Mouse (Mus musculus) activated CD4-positive, CD25-positive, alpha-beta regulatory T cell, adult 4 months (primary cell): ENCODE results near the gene Arnt2. TPM values are rescaled to one million over a fixed set of nuclear protein-coding genes. Genes with fewer than 3 reads are reported as not detected.

Experiments used
- ATAC-seq: one replicate; pipeline ENCODE4 v1.8.0; 2017
- polyA plus RNA-seq, 2 experiments: library from polyadenylated mRNA; unstranded; fragments of 100-300 nt; shearing (Covaris generic); gene quantifications; one replicate each; pipeline ENCODE4 v1.2.1; 2017

Arnt2 gene
- polyA plus RNA-seq, 2 experiments from 2014 or later, result 1.4 to 3.1 TPM

DNA sequence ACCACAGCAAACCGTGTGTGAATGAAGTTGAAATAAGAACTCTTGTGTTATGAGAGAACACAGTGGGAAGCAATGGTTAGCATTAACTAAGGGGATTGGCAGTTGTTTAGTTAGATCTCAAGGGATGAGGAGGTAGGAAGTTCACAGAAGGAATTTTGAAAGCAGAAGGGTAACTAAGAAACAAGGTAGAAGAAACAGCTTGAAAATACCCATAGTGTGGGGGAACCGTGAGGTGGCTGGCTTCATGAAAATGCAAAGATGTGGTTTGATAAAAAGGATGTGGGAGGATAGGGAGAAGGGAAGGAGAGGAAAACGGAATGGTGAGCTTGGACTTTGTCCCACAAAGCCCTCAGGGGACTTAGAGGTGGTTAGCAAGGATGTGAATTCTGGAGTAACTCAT is 125.0 kb downstream of the Arnt2 start:
- no peak for ATAC-seq

DNA sequence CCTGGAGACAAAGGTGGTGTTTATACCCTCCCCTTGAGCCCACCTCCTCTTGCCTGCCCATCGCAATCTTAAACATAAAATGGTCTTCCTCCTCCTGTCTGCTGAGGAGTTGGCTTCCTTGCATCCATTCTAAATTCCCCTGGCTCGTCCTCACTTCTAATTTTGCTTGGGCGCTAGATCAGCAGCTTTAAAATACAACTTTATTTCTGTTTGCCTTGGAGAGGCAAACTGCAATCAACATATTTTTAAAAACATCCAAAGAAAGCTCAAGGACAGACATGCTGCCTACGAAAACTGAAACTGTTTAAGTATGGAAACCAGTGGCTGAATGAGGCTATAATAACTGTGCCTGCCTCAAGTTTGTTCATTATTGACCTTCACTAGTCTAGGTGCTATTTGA is 127.7 kb downstream of the Arnt2 start:
- ATAC-seq, result no peak

DNA sequence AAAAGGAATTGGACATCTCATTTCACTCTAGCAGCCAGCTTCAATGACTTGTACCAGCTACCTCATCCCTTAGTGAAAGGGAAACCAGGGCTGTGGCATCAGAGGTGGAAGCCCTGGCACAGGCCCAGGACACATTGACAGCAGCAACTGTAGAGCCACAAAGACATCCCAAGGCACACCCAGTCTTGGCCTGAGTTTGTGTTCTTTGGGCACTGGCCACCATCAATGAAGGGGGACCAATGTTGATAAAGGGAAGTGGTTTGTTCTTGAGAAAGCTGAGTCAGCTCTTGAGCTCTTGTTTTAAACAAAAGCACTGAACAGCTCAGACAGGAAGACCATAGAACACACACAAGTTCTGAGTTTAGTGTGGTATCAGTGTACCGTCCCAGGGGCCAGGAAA is 130.7 kb downstream of the Arnt2 start:
- no peak for ATAC-seq

DNA sequence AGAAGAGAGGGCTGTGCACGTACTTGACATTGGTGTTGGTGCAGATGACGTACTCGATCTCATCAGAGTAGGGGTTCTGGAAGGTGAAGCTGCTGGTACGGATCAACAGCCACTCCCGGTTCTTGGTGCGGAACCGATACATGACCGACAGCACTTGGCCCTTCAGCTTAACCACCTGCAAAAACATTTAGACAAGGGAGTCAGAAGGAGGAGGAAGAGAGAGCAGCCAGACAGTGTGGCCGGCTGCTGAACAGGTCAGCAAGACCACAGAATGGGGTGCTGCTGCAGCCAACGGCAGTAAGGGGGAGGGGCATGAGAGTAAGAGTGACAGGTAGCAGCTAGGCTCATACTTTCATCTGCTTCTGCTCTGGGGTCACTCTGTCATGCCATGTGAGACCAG is 134.7 kb downstream of the Arnt2 start:
- no peak for ATAC-seq

DNA sequence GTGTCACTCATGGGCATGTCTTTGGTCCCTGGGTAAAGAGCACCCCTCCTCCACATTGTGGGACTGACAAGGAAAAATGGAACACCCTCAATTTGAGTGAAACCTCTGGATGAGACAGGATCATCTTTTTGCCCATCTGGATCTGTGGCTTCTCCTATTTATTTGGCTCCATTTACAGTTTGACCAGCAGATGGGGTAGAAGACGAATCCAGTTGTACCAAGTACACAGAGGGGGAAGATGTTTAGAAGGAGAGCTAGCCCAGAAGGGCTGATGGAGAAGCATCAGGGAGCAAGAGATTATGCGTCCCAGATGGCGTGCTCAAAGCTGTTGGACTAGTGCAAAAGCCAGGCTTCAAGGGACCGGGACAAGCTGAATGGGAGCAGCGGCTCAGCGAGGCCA is 136.0 kb downstream of the Arnt2 start:
- ATAC-seq, result no peak

DNA sequence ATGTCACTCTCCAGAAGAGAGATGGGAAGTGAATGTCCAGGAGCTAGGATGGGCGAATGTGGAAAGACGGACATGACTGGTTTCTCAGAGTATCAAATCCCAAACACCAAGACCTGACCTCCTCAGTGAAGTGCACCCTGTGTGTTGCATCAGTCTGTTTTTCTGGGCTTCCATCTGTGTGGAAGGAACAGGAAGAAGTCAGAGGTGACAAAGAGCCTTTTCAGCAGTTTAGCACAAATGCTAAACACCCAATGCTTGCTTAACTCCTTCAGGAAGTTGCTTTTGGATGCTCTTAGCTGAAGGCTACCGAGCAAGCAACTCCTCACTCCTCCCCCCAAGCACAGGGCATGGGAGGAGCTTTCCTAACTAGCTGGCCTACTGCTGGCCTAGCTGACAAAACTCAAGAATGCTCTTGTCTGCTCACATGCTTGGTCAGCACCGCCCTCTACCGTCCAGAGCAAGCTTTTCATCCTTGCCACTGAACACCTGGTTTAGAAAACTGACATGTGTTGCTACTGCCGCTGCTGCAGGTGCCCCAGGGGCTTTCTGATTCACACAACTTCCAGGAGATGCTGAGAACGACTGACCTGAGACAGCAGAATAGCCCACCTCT is 137.7 kb downstream of the Arnt2 start:
- ATAC-seq, result peak; percentile 93

DNA sequence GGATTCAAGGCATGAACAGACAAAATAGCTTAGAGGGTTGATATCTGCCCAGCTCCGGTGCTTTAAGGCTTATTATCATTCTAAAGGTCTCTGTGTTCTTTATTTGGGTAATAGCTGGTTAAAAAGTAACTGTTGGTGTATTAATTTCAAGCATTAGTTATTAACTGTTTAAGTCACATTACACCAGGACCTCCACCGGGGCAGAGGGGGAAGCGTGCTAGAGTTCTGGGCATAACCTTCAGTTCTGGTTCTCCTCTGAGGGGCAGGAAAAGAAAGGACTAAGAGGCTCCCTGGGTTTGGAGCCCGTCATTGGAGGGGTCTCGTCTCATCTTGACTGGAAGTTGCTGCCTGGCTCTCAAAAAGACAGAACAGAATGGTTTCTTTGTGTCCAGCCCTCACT is 138.5 kb downstream of the Arnt2 start:
- no peak for ATAC-seq

DNA sequence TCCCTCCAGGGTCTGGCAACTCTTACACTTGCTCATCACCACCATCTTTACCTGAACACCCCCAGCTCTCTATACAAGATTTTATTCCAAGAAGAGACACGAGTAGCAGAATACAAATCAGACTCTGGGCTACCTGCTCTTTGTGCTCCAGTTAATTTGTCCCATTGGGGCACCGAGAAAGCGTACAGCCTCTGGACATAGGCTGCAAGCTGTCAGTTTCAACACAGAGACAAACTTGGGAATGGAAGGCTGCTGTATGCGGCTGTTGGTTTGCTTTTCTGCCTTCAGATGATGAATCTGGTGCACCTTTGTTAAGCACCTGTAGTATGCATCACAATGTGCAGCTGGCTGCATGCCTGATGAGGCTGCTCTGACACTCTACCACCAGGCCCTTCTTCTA is 146.5 kb downstream of the Arnt2 start:
- no peak for ATAC-seq

DNA sequence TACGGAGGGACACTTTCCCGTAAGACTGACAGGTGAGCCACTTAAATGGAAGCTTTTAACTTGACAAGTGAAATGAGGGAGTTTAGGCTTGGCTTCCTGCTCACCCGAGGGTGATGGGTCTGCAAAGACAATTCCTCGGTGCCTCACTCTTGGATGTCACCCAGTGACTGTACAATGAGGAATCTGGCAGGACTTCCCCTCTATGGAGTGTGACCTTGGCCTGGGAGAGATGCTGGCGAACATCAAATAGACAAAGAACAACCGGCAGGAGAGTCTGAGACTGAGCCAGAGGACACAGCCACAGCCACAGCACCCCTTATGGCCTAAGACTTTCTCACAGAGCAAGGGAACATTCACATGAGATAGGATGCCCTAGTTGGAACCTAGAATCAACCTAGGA is 148.6 kb downstream of the Arnt2 start:
- ATAC-seq, result no peak

DNA sequence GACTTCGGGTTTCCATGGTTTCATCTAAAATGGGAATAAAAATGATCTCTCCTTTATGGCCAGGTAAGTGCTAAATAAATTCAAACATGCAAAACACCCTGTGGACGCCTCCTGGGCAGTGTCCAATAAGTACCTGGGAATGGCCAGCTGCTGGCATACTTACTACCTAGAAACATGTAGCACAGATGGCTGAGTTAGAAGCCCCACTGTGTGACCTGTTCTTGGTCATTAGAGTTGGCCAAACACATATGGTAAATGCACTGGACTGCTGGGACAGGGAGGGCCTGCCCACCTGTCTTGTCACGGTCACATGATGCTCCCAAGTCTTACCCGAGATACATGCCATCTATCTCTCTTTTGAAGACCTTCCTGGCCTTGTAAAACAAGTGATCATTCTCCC is 149.6 kb downstream of the Arnt2 start:
- ATAC-seq, result no peak

DNA sequence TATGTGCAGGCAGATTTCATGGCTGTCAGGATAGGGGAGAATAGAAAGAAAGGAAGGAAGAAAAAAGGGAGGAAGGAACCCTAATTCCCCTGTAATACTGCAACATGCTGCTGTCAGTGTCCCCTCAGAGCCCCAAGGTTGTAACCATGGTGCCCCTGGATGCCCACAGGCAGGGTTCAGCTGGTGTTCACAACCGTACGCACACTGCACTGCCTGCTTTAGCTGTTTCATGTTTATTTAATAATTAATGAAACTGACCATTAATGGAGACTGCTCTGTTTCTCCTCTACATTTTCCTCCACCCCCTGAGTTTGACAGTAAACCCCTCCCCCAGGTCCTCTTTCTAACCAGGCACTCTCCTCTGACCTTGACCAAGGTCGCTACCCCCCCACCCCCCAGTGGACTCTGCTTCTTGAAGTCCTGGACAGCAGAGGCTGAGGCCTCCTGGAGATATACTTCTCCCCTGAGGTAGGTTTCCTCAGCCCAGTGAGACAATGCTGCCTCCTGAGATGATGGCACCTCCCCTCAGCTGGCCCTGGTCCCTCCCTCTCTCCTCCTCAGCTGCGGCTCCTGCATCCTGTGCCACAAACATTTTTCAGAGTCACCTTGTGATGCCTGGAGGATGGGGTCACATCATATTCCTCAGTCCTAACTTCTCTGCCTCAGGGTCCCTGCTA is 150.5 kb downstream of the Arnt2 start:
- ATAC-seq, result no peak

DNA sequence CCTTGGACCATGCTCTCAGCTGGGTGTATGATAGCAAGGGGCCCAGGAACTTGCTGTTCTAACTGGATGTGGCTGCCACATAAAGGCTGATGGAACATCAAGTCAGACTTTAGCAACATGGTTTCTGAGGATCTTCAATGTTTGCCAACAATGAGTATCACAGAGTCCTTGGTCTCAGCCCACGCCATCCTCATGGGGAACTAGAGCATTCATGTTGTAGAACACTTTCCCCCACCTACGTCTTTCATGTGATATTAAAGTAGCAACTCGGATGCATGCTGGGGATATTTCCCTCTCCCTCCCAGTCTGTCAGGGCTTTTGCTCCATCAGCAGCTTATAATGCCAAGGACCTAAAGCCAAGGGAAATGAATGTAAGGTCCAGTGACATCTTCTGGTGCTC is 153.3 kb downstream of the Arnt2 start:
- no peak for ATAC-seq

DNA sequence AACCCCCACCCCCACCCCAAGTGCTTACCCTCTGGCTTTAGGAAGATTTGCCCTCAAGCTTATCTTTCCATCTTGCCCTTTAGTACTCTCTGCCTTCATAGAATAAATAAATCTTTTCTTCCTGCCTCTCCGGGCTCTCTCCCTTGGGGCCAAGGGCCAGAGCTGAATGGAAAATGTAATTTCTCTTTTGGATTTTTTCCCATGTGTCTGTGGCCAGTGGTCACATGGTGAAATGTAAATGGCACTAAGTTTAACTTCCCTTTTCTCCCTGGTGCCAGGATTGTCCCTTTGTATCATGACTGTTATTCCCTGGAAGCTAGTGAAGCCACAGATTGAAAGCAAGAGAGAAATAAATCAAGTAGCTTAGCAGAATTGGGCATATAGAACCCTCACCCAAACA is 153.7 kb downstream of the Arnt2 start:
- ATAC-seq, result no peak

DNA sequence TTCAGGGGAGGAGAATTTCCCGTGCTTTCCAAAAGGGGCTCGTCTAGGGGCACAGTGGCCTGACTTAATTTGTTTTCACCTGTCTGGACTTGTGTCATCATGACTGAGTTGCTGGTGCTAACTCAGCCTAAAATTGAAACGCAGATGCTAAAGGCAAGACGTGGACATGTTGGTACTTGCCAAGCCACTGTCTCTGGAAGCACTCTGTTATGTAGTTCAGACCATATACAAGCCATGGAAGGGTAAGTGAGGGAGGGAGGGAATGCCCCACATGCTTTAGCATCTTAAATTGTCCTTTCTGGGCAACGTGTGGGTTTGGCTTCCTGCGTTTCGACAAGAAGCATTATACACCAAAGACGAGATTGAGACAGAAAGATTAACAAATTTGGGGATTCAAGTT is 155.1 kb downstream of the Arnt2 start:
- ATAC-seq, result no peak

DNA sequence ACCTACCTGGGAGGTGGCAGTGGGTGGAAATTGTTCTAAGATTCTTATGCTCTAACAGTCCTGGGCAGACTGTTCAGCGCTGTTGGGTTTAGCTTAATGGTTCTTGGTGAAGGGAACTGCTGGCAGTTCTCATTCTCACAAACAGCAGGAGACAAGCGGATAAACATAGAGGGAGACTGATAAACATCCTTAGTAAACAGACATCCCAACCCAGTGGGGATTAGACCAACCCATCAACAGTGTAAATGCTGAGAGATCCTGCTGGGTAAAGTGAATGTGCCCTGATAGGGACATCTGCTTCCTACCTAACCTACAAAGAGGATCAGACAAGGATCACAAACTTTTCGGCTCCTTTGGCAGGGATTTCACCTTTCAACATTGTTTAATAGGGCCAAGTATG is 155.7 kb downstream of the Arnt2 start:
- ATAC-seq, result no peak

DNA sequence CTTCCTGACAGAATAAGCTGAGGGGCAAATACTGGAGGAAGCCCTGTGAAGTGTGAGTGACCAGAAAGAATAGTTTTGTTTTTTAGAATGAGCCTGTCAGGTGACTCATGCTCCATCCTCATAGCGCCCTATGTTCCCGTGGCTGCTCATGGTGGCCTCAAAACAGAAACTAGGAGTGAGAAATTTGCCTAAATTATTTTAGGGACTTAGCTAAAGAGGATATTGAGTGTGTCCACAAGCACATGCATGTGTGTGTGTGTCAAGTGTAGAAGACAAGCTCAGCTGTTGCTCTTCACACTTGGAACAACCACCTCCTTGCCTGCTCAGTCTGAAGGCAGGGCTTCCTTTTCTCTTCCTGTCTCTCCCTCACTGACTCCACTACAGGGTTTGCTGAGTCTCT is 158.3 kb downstream of the Arnt2 start:
- ATAC-seq, result no peak

DNA sequence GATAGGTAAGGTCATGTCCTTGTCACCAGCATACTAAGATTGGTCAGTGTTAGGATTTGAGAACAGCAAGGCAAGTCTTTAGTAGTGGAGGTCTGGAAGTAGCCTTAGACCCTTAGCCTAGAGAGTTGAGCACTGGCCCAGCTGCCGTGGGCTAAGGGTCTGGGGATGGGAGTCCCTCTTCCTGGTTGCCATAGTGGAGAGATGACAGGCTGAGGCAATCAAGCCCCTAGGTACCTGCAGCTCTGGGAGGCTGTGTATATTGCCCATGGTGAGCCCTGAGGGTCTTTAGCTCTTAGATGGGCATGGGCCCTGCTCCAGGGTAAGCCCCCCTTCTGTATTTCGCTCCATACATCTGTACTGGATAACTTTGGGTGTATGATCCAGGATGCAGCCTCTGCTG is 159.2 kb downstream of the Arnt2 start:
- no peak for ATAC-seq

DNA sequence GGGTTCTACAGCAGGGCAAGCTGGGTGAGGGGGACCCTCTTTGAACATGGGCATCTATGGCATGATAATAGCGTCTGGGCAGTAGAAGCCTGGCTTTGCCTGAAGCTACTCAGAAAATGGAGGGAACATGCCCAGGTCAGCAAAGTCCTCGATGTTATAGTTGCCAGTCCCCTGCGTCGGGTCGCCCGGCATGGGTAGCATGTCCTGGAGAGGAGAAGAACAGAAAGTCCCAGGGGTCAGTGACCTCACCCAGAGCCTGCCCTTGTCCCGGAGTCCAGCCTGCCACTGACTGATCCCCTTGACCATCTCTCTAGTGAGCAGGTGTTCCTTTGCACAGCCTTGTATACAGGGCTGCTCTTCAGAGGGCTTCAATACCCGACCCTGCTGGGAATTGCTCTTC is 160.0 kb downstream of the Arnt2 start:
- no peak for ATAC-seq

DNA sequence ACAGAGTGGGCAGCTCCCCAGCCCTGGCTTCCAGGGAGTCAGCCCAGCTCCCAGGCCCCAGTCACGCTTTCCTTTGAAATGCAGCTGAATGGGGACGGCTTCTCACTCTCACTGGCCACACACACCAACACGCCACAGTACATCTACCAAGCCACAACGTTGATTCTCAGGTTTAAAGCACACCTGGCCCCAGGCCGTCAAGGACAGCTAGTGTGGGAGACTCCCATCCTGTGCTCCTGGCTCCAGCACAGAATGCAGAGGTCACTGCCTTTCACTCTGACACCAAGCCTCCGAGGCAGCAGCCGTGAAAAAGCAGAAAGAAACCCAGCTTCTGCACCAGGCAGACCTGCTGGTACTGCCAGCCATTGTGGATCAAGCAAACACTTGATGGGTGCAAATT is 160.6 kb downstream of the Arnt2 start:
- ATAC-seq, result no peak

DNA sequence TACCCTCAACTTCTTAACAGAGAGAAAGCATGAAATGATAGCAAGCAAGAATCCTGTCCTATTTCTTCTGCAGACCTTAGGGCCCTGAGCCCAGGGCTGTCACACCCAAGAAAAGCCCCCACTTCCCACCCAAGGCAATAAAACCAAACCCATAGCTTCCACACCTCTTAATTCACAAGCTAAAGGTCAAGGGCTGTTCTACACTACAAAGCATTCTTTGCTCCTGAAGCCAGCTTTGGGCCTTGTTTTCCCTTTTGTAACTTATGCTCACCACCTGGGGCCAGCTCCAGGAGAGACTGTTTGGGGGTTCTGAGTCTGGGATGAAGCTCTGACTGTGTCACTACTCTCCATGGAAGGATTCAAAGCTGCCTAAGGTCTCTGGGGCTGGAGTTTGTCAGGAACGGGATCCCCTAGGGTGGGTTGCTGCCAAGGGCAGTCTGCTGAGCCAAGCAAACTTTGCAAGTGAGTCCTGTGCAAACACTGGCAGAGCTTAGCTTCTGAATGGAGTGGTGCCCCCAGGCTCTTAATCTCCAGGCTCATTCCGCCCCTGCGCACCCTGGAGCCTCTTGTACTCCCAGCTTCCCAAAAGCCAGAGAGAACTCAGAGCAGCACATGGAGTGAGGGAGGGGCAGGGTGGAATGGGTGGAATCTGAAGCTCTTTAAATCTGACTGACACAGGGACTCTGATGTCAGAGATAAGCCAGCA is 161.9 kb downstream of the Arnt2 start:
- no peak for ATAC-seq

DNA sequence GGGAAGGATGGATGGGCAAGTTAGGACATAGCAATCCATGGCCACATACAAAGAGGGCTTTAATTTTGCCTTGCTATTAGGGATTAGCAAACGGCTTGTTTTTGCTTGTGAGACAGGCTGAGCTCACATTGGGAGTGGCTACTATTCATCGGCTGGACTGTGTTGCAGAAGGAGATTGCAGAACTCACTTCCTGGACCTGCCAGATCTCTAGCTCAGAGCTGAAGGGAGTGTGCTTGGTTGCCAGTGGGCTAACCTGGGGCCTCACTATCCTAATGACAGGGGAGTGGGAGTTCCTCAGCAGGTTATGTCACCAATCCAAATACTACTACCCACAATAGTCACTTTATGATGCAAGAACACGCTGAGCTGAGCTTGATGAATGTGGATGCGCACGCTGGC is 163.1 kb downstream of the Arnt2 start:
- no peak for ATAC-seq

DNA sequence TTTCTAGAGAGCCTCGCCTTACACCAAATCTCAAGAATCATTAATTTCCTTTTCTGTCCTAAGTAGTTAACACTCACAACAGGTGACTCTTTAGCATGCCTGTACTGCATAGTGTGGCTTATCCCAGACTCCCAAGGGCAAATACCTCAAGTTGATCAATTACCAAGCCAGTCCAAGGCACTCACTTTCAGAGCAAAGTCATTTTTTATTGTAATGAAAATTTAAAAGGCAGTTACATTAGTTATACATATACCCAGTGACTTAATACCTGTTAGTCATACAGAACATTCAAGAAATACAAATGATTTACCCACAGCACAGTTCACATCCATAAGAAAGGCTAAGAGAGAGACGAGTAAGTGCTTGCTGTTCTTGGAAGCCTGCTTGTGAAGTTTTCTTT is 163.9 kb downstream of the Arnt2 start:
- no peak for ATAC-seq

DNA sequence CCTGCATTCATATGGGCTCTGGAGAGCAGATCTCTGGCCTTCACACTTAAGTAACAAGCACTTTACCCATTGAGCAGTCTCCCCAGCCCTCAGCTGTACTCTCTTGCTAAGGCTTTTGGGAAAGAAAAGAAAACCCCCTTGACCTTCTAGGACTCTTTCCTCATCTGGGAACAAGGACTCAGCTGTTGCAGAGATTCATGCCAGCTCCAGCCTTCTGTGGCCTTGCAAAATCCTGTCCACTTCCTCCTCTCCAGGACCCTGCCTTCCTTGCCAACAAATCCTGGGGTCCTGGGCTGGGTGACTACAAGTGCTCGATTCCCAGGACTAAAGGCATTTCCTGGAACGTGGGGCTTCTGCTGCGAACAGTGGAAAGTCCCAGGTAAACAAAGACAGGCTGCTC is 169.6 kb downstream of the Arnt2 start:
- no peak for ATAC-seq

DNA sequence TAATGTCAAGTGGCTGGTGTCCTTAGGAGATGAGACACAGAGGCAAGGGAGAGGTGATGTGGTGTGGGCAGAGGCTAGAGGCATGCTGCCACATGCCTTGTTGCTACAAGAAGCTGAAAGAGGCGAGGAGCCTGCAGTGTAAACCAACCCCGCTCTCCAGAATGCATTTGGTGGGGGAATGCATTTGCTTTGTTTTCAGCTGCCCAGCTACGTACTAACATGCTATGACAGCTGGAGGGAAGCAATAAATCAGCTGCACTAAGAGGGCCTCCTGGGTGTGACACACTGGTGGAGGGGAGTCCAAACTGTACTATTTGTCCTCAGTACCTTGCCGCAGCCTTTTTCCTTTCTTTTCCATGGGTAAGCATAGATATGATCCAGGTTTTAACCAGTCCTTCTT is 172.3 kb downstream of the Arnt2 start:
- no peak for ATAC-seq
